Mouse (Mus musculus): ENCODE results near the gene Eif4a1.

GRCm38 (mm10) chr11:69622406-69622805 lies 49.8 kb downstream of the Eif4a1 start:
- no peak for TF ChIP-seq POLR2A (IDR thresholded peaks at IDR 0.05; ENCODE audit: borderline replicate concordance, low read depth, low read length)
- no peak for TF ChIP-seq CTCF (IDR thresholded peaks at IDR 0.05; ENCODE audit: low read depth, low read length)

All from bone marrow macrophage, adult 2 months (primary cell).